Mouse (Mus musculus) G1E (cell line): ENCODE data around the gene Tbxas1. TPM values are rescaled to one million over a fixed set of nuclear protein-coding genes. Genes with fewer than 3 reads are reported as not detected.

ENCODE experiments used
- ATAC-seq: 2 replicates; pipeline ENCODE4 v1.8.0; 2016; ENCODE audit warnings: mild to moderate bottlenecking; ENCODE audit not compliant: insufficient number of reproducible peaks, poor library complexity, low FRiP score, severe bottlenecking; ENCODE audit errors: extremely low read depth
- DNase-seq: peaks from one replicate; pipeline ENCODE4 v3.0.0; 2012; ENCODE audit warnings: low spot score
- H3K27me3 ChIP-seq: 2 replicates; pipeline ENCODE4 v1.6.1; 2012; ENCODE audit warnings: mild to moderate bottlenecking, low read length, inconsistent platforms; ENCODE audit not compliant: insufficient read depth
- H3K36me3 ChIP-seq: replicated peaks from 2 replicates; pipeline ENCODE3; 2012; ENCODE audit warnings: mild to moderate bottlenecking, inconsistent platforms
- H3K4me1 ChIP-seq: 2 replicates; pipeline ENCODE4 v1.6.1; 2012; ENCODE audit warnings: low read depth, low read length, inconsistent platforms, mixed read lengths; ENCODE audit not compliant: insufficient read depth
- H3K4me3 ChIP-seq: 2 replicates; pipeline ENCODE4 v1.5.1; 2012; ENCODE audit warnings: low read depth, mild to moderate bottlenecking, inconsistent platforms, low read length, moderate library complexity, mixed read lengths
- H3K9me3 ChIP-seq: replicated peaks from 2 replicates; pipeline ENCODE4 v1.6.1; 2012; ENCODE audit warnings: inconsistent platforms
- CTCF ChIP-seq: IDR thresholded peaks from 2 replicates; pipeline ENCODE4 v1.5.1; 2012; ENCODE audit warnings: low read depth, low read length, inconsistent platforms, mixed read lengths
- GATA1 ChIP-seq: IDR thresholded peaks from 2 replicates; pipeline ENCODE4 v1.6.1; 2012; ENCODE audit warnings: borderline replicate concordance, low read length, inconsistent platforms, mixed read lengths
- GATA2 ChIP-seq: IDR thresholded peaks from 2 replicates; pipeline ENCODE4 v1.6.1; 2012; ENCODE audit warnings: low read depth, low read length, inconsistent platforms, borderline replicate concordance
- POLR2AphosphoS5 ChIP-seq: IDR thresholded peaks from 2 replicates; pipeline ENCODE4 v1.6.1; 2012; ENCODE audit warnings: low read depth, low read length, inconsistent platforms; ENCODE audit not compliant: insufficient replicate concordance
- TAL1 ChIP-seq: conservative IDR thresholded peaks from 2 replicates; pipeline ENCODE4 v1.6.1; 2012; ENCODE audit warnings: low read depth, low read length, inconsistent platforms, mixed read lengths
- polyA plus RNA-seq: library from polyadenylated mRNA; stranded (reverse); fragments of >175 nt; gene quantifications from 2 replicates; pipeline ENCODE4 v1.2.3, GENCODE M21; 2012
- total RNA-seq, 2 experiments: library from RNA; stranded (forward) in 1 of 2; stranded (reverse) in 1 of 2; fragments of 200-1000 nt in 1 of 2; fragments of >200 nt in 1 of 2; fragmentation: Nextera tagmentation in 1 of 2; gene quantifications; 2 replicates each; pipeline ENCODE4 v1.2.3; 2014 to 2017

The Tbxas1 gene
- total and polyA plus RNA-seq, 3 experiments = 1.2 to 13.2 (median 3.2) TPM

GRCm38 (mm10) chr6:39117584-39118455 lies 242.6 kb downstream of the Tbxas1 start, which contains the start of gene Parp12:
Parp12 (minus strand) TSS chr6:39118349.
- Histone ChIP-seq H3K27me3 (peaks cover 25% of the 10 kb centered on the region), H3K9me3 (peaks cover 17% of the 10 kb centered on the region), H3K4me1 (no peaks in the 10 kb centered on the region), H3K36me3 (no peaks in the 10 kb centered on the region), H3K4me3 (no peak within 1 kb of the TSS; the same call in 1 of the 2 replicates)
- TF ChIP-seq CTCF (no peak), POLR2AphosphoS5 (no peak), TAL1 (no peak), GATA1 (no peak)
- no peak for DNase-seq
- ATAC-seq = no peak

DNA sequence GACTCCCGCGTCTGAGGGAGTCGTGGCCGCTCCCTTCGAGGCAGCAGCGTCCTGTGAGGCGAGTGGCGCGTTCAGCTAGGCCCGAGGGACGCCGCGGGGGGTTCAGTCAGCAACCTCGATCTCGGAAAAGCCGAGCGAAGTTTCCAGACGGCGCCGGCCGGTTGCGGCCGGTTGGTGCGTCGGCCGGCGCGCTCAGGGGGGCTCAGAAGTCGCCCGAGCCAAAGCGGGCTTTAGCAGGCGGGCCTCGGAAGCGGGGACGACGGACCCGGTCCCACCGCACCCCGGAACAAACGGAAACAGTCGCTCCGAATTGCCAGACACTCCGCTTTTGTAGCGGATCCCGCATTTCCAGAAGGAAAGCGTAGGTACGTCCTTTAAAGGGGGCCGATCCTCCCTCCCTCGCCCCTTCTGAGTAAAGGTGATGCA lies 243.3 kb downstream of the Tbxas1 start:
- Histone ChIP-seq H3K4me3 (no peak overlapping the region), H3K9me3 (peaks cover 17% of the 10 kb centered on the region), H3K36me3 (no peaks in the 10 kb centered on the region), H3K27me3 (peaks cover 23% of the 10 kb centered on the region), H3K4me1 (no peaks in the 10 kb centered on the region)
- DNase-seq (no peak), ATAC-seq (no peak)
- TF ChIP-seq GATA2 = no peak
- TF ChIP-seq CTCF = no peak
- no peak for TF ChIP-seq TAL1
- TF ChIP-seq POLR2AphosphoS5 = no peak
- no peak for TF ChIP-seq GATA1

GRCm38 (mm10) chr6:39120685-39121084 lies 245.5 kb downstream of the Tbxas1 start:
- Histone ChIP-seq H3K36me3 (no peaks in the 10 kb centered on the region), H3K27me3 (peaks cover 18% of the 10 kb centered on the region), H3K9me3 (peaks cover 17% of the 10 kb centered on the region), H3K4me1 (no peaks in the 10 kb centered on the region), H3K4me3 (no peak overlapping the region)
- ATAC-seq (no peak), DNase-seq (no peak)
- TF ChIP-seq TAL1 (no peak), GATA2 (no peak), CTCF (no peak), POLR2AphosphoS5 (no peak), GATA1 (no peak)

DNA sequence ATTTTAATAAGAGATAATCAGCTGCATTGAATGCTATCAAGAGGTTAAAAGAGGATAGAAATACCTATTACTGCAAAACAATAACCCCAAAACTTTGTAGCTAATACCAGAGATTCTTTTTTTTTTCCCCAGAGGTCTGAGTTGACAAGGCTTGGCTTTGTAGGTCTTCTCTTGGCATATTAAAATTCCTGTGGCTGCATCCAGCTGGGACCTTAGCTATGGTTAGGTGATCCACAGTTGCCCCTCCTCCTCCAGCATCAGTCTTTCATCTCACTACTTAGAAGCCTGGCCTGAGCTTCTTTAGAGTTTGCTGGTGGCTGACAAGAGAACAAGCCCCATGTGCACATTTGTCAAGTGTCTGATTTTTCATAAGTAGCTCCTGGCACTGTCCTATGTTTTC lies 249.5 kb downstream of the Tbxas1 start:
- H3K36me3 ChIP-seq = no peaks in the 10 kb centered on the region
- H3K9me3 ChIP-seq = no peaks in the 10 kb centered on the region
- no peak overlapping the region for H3K4me3 ChIP-seq
- DNase-seq = no peak
- no peak for TF ChIP-seq POLR2AphosphoS5
- no peak for TF ChIP-seq CTCF
- no peak for TF ChIP-seq TAL1
- TF ChIP-seq GATA2 = no peak
- no peak for TF ChIP-seq GATA1
- no peaks in the 10 kb centered on the region for H3K4me1 ChIP-seq
- H3K27me3 ChIP-seq = peaks cover 23% of the 10 kb centered on the region
- ATAC-seq = no peak

- TF ChIP-seq GATA1 = no peak
- no peak for TF ChIP-seq GATA2
- no peak for TF ChIP-seq POLR2AphosphoS5
- no peak for TF ChIP-seq CTCF
- no peak for TF ChIP-seq TAL1
- ATAC-seq (no peak), DNase-seq (no peak)
- no peaks in the 10 kb centered on the region for H3K9me3 ChIP-seq
- no peak overlapping the region for H3K4me3 ChIP-seq
- H3K36me3 ChIP-seq = no peaks in the 10 kb centered on the region
- H3K4me1 ChIP-seq = no peaks in the 10 kb centered on the region
- peaks cover 11% of the 10 kb centered on the region for H3K27me3 ChIP-seq
These were observed 256.3 kb downstream of the Tbxas1 start for GRCm38 (mm10) chr6:39131480-39131879.

DNA sequence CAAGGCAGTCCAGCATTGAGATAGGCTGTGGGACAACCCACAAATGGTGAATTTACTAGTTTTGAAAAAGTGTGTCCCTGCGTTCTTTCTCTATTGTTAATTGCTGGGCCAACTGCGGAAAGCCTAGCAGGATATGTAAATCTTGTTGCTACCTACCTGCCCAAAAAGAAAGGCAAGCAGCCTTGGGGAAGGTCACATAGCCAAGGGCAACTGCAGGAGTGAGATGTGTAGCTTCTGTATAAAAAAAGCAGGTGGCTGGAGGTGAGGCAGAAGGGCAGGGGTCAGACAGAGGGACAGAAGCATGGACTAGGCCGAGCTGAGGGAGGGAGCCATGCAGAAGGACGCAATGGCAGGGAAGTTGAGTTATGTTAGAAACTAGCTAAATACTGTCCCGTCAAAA lies 257.4 kb downstream of the Tbxas1 start:
- Histone ChIP-seq H3K4me3 (no peak overlapping the region), H3K4me1 (no peaks in the 10 kb centered on the region), H3K27me3 (peaks cover 6% of the 10 kb centered on the region), H3K36me3 (no peaks in the 10 kb centered on the region), H3K9me3 (no peaks in the 10 kb centered on the region)
- ATAC-seq (no peak), DNase-seq (no peak)
- TF ChIP-seq TAL1 (no peak), POLR2AphosphoS5 (no peak), GATA2 (no peak), CTCF (no peak), GATA1 (no peak)

Other genes starting within 250 kb of the Tbxas1 start
- not detected in 2 replicates for gene Klrg2, start 238.2 kb upstream of the Tbxas1 start, total RNA-seq (2014; fragmentation: Nextera tagmentation)
- 0.05 and 0.06 TPM in 2 replicates for gene Klrg2, start 238.2 kb upstream of the Tbxas1 start, total RNA-seq (2017)
- gene Klrg2, start 238.2 kb upstream of the Tbxas1 start, polyA plus RNA-seq = 0.01 TPM in 1 of 2 replicates, not detected in the other
- not detected in 2 replicates for gene Clec2l, start 212.3 kb upstream of the Tbxas1 start, total RNA-seq (2014; fragmentation: Nextera tagmentation)
- gene Clec2l, start 212.3 kb upstream of the Tbxas1 start, total RNA-seq (2017) = not detected in 2 replicates
- not detected in 2 replicates for gene Clec2l, start 212.3 kb upstream of the Tbxas1 start, polyA plus RNA-seq
- gene Hipk2, start 761 bp downstream of the Tbxas1 start, total RNA-seq (2014; fragmentation: Nextera tagmentation) = 97.9 and 113 TPM in 2 replicates
- gene Hipk2, start 761 bp downstream of the Tbxas1 start, total RNA-seq (2017) = 4.6 and 5.5 TPM in 2 replicates
- 37.6 and 39.6 TPM in 2 replicates for gene Hipk2, start 761 bp downstream of the Tbxas1 start, polyA plus RNA-seq
- gene Parp12, start 242.9 kb downstream of the Tbxas1 start, total RNA-seq (2014; fragmentation: Nextera tagmentation) = not detected in 2 replicates
- gene Parp12, start 242.9 kb downstream of the Tbxas1 start, total RNA-seq (2017) = 0.12 TPM in 1 of 2 replicates, not detected in the other
- 0.04 TPM in 1 of 2 replicates, not detected in the other for gene Parp12, start 242.9 kb downstream of the Tbxas1 start, polyA plus RNA-seq